Mouse (Mus musculus): Measurements from ENCODE around the gene Dlx3.

Gene Dlx3

GRCm38 (mm10) chr11:95088857-95089779 lies 30.8 kb upstream of the Dlx3 start:
- DNase-seq: peak; percentile 94

DNA sequence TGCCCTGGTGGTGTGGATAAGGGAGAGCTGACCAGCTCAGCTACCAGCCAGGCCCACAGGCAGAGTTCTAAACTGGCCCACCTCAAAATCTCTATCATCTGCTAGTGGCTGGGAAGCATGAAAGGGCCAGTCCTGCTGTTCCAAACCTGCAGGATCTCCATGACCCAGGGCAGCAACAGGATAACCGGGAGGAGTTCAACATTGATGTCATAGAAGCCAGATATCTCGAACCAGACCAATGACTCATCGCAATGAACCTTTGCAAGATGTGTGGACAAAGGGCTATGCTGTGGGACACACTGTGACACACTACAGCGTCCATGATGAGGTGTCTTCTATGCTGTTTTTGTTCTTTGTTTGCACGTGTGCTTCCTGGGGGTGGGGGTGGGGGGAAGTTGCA lies 26.8 kb upstream of the Dlx3 start:
- no peak for DNase-seq

GRCm38 (mm10) chr11:95095596-95095995 lies 24.3 kb upstream of the Dlx3 start:
- DNase-seq: no peak

DNA sequence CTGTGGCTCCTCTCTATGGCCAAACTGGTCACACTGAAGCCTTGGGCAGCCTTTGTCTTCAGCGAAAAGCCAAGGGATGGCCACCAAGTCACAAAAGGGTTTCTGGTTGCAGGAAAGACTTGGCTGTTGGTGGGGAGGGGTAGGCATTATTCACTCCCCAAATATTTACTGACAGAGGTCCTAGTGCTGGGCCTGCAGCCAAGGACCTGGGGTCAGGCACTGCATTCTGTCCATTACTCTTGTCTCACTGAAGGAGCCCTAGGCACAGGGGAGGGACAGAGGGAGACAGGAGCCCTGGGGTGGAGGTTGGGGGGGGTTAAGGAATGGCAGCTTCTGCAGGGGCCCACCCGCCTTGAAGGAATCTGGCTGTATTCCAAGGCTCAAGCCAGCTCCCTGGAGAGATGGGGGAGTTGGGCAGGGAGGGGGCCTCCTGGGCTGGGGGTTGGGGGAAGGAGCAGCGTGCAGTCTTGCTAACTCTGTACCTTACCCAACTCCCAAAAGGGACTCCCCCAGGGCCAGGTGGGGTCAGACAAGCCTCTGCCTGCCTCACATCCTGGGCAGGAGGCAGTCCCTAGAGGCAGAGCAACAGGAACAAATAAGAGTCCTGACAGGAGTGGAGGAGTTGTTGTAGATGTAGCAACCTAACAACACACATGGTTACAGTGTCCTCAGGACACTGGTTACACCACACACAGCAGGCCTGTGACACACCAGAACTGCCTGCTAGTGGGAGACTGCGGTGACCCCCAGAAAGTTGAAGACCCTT lies 23.1 kb upstream of the Dlx3 start:
- peak; percentile 67 for DNase-seq

DNA sequence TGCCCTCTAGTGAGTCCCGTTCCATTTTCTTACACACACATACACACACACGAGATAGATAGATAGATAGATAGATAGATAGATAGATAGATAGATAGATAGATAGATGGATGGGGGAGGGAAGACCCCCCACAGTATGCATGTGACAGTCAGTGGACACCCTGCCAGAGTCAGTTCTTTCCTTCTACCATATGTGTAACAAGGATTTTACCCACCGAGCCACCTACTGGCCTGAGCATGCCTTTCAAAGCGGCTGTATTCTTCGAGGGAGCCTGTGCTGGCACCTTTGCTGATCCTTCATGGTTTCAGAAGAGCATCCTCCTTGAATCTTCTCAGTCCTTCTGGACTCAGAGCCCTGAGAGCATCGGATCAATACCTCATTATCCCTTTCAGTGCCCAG lies 22.0 kb upstream of the Dlx3 start:
- DNase-seq: no peak

- no peak for DNase-seq
Observed at GRCm38 (mm10) chr11:95098346-95099095, 21.4 kb upstream of the Dlx3 start.

- no peak for DNase-seq
Observed at GRCm38 (mm10) chr11:95100393-95100792, 19.5 kb upstream of the Dlx3 start.

DNA sequence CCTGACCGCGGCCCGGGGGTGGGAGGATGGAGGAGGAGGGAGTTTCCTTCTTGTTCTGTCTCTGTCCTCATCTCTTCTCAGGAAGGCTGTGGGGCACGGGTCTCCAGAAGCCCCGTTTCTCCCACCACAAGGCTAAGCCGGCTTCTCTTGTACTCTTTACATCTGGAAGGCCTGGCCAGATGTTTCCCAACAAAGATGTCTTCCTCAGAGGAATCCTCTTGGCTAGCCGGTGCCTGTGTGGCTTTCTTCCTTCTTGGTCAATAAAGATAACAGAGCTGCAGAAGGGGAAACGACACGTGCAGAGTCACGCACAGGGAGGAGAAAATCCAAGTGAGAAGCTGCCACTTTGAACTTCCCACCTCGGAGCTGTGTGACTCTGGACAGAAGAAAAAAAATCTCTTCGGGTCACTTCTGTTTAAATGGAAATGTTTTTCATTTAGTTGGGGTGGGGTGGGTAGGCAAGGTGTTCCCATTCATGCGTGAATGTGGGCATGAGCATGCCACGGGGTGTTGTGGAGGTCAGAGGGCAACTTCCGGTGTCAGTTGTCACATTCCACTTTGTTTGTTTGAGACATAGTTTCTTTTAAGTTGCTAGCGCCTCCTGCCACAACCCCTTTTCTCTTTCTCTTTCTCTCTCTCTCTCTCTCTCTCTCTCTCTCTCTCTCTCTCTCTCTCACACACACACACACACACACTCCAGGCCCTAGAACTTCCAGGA lies 18.7 kb upstream of the Dlx3 start:
- no peak for DNase-seq

- DNase-seq: peak; percentile 65
Observed at GRCm38 (mm10) chr11:95102161-95102904, 17.6 kb upstream of the Dlx3 start.

DNA sequence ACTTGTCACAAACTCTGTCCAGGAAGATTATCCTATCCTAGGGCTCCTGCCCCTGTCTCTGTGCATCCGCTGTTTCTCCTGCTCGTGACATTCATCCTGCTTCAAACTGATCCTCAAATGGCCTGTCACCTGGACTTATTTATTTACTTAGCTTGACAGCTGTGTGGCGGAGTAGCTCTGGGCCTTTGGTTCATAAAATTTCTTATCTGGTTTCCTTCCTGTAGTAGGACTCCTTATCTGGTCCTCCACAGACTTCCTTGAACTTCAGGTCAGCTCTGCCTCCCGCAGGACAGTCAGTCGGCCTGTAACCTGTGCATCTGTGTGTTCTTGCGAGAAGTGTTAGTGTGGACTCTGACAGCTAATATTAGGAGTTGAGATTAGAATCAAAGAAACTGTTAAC lies 15.7 kb upstream of the Dlx3 start:
- peak; percentile 77 for DNase-seq

- DNase-seq: peak; percentile 59
Observed at GRCm38 (mm10) chr11:95105274-95105874, 14.5 kb upstream of the Dlx3 start.

DNA sequence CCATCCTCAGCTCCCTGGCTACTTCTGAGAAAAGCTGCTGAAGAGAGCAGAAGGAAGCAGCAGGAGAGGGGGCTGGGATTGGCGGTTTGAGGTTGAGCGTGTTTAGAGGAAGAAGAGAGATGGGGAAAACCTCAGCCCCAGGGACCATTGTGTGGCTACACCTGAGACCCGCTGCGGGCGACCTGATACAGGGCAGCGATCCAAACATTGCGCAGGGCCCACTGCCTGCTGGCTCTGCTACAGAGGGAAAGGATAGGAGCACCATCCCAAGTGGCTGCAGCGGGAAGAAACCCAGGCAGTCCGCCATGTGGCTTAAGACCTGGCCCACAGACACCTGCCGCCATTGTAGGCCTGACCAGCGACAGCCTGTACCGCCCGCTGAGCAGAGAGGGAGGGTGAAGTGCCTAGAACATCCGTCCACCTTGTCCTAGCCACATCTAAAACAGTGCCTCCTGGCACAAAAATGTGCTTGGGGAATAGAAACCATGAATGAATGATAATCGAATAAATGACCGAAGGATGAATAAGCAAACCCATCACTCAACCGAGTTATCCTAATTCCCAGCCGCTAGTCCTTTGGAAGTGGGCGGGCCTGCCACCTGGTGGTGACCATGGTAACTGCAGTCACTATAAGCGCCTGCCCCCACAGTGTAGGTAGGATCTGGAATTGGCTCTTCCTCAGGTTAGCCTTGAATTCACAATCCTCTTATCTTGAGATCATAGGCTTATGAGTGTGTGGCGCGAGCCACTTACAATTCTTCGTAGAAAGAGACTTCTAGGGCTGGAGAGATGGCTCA lies 13.3 kb upstream of the Dlx3 start:
- peak; percentile 89 for DNase-seq

- DNase-seq: no peak
Observed at GRCm38 (mm10) chr11:95109000-95109399, 10.9 kb upstream of the Dlx3 start.

GRCm38 (mm10) chr11:95110081-95110480 lies 9.8 kb upstream of the Dlx3 start:
- no peak for DNase-seq

DNA sequence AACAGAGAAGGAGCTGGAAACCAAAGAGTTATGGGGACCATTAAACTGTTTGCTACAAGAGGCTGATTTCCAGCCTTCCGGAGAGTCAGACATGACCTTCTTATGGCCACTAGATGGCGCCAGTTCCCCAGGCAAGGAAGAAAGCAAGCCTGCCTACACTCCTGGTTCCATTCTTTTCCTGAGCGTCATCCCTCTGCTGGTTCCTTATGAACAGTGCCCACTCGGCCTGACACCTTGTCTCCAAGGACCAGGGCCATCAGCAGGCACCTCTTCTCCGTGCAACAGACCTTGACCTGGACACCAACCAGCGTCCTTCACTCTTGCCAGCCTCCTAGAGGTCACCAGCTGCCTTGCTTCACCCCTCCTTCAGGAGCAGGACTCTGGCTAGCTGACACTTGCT lies 2.9 kb upstream of the Dlx3 start:
- DNase-seq: peak; percentile 82

DNA sequence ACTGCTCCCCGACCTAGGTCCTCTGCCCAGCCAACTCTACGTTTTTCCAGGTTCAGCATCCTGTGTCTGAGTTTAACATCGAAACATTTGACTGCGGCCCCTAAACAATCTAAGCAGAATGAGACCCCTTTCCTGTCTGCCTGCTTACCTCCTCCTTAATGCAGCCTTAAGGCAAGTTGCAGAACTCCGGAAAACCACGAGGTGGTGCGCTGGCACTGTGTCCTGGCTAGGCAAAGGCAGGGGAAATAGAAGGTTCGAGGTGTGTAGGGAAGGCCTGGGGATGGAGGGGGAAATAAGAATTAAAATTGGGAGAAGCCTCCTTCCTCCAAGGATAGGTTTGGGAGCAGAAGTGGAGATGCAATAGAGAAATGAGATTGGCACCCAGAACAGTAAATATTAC lies 1.4 kb upstream of the Dlx3 start:
- DNase-seq: peak; percentile 82

- DNase-seq: no peak
Observed at GRCm38 (mm10) chr11:95120633-95121020, 708 bp downstream of the Dlx3 start.

GRCm38 (mm10) chr11:95121161-95122099 lies 1.5 kb downstream of the Dlx3 start:
- DNase-seq: no peak

DNA sequence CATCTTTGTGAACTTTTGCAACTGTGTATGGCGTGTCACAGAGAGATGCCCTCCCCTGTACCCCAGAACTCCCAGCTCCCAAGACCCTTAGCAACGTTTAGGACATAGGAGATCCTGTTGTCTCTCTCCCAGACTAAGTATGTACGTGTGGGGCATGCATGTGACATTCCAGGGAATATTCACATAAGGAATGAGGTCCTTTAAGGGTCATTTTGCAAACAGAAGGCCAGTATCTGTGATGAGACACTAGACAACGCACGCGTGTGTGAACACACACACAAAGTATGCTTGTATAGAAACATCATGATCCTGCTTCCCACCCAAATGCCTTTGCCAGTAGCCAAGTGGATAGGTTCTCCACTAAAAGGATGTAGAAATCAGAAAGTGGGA lies 2.2 kb downstream of the Dlx3 start:
- DNase-seq: no peak

All from lung, postnatal 36 days (tissue).